Mouse (Mus musculus): Measurements from ENCODE around the gene Gad2. TPM values are rescaled to one million over a fixed set of nuclear protein-coding genes. Genes with fewer than 3 reads are reported as not detected.

Gene Gad2
- total RNA-seq (2023) = not detected

DNA sequence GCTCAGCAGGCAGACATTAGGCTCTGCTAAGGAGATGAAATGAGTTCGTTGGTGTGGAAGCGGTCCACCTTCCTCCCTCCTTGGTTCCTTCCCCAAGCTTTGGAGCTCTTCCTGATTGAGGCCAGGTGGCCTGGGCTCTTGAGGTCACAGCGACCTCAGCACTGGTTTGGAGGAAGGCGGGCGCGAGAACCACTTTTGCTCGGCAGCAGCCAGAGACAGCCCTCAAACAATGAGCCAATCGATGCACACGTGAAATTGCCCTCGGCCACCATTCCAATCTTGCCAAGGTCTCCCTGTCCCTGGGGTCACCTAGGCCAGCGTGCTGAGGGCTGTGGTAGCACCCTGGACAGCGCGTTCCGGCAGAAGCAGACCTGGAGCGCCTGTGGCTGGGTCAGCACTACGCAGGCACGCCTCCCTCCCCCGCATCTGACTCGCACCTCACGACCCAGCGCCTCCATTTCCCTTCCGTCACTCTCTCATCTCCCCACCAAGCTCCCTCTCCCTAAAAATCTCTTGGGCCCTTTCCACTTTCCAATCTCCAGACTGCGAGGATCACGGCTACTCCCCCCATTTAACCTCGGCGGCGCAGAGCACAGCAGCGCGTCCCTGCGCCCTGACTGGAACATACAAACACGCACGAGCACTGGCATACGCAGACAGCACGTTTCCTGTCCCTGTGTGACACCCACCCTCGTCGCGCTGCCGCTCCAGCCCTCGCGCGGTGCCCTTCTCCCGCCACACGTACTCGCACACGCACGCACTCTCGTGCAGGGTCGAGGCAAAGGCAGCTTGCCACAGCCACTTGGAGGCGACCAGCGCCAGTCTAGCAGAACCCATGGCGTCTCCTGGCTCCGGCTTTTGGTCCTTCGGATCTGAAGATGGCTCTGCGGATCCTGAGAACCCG is at the start of gene Gad2:
TSS of gene Gad2 (plus strand) at position 378 of the 904 bp plus-strand sequence.

Other genes starting within 250 kb of the Gad2 start
- gene Apbb1ip, start 151.9 kb downstream of the Gad2 start, total RNA-seq (2023) = 100 to 1,000 TPM; 223 to 257 TPM